Mouse (Mus musculus): ENCODE results near the gene Mypn. TPM values are rescaled to one million over a fixed set of nuclear protein-coding genes. Genes with fewer than 3 reads are reported as not detected.

Mypn gene
- polyA plus RNA-seq (2017; shearing (Covaris generic)), result not detected

GRCm38 (mm10) chr10:63203728-63204127 is at the start of gene Mypn:
Gene Mypn, minus strand, starts transcription at chr10:63203952.

DNA sequence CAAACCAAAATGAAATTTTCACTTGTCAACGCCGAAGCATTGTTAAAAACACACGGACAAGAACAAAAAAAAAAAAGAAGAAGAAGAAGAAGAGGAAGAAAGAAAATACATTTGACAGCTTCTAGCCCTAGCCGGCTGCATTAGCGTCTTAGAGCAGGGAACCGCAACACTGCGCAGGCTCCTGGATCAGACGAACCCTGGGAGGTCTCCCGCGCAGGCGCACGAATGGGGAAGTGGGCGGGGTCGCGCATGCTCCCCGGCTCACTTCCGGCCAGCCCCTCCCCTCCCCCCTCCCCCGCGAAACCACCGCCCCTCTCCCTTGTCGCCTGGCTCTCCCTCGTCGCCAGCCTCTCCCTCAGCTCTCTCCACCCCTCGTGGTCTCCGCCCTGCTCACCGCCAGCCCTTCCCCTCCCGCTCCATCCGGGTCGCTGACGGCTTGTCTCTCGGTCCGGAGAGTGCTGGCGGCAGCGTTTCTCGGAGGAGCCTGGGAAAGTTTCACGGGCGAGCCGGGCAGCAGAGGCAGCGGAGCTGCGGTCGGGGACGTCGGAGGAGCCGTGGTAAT is 39.8 kb upstream of the Mypn start, which contains the start of gene Herc4:
Gene Herc4, plus strand, starts transcription at position 318 of the 562 bp plus-strand sequence.

GRCm38 (mm10) chr10:63099521-63099920 is 104.2 kb downstream of the Mypn start, which contains the start of gene Atoh7:
Gene Atoh7, plus strand, starts transcription at chr10:63099651.

Other genes with a start within 250 kb of the Mypn start
- 43.7 TPM for gene Rufy2, start 223.7 kb downstream of the Mypn start, polyA plus RNA-seq (2017; shearing (Covaris generic))
- gene Hnrnph3, start 179.7 kb downstream of the Mypn start, polyA plus RNA-seq (2017; shearing (Covaris generic)), result 81.2 TPM
- 0.73 TPM for gene Pbld2, start 179.6 kb downstream of the Mypn start, polyA plus RNA-seq (2017; shearing (Covaris generic))
- 0.12 TPM for gene Pbld1, start 143.8 kb downstream of the Mypn start, polyA plus RNA-seq (2017; shearing (Covaris generic))
- gene Atoh7, start 104.3 kb downstream of the Mypn start, polyA plus RNA-seq (2017; shearing (Covaris generic)), result not detected
- gene Herc4, start 39.9 kb upstream of the Mypn start, polyA plus RNA-seq (2017; shearing (Covaris generic)), result 155 TPM
- gene Sirt1, start 177.8 kb upstream of the Mypn start, polyA plus RNA-seq (2017; shearing (Covaris generic)), result 3.4 TPM
- 8.2 TPM for gene Dnajc12, start 178.5 kb upstream of the Mypn start, polyA plus RNA-seq (2017; shearing (Covaris generic))
- gene Gm7075, start 217.8 kb upstream of the Mypn start, polyA plus RNA-seq (2017; shearing (Covaris generic)), result not detected
- not detected for gene Ctnna3, start 226.1 kb upstream of the Mypn start, polyA plus RNA-seq (2017; shearing (Covaris generic))

All from activated CD4-positive, CD25-positive, alpha-beta regulatory T cell, adult 9 weeks (primary cell).